Mouse (Mus musculus) layer of hippocampus, adult 18-20 months (tissue): ENCODE data around the gene Adgrg3. TPM values are rescaled to one million over a fixed set of nuclear protein-coding genes. Genes with fewer than 3 reads are reported as not detected.

Experiments used
- DNase-seq, 2 experiments: peaks; one replicate each; pipeline ENCODE4 v3.0.0; 2022; ENCODE audit warnings: low spot score in 2 of 2
- long read RNA-seq: library from polyadenylated mRNA; stranded (forward); transcript quantifications from one replicate; pipeline ENCODE4 v2.0.0, GENCODE M21; 2021
- total RNA-seq, 2 experiments: library from RNA; stranded (reverse); gene quantifications; 2 replicates each; pipeline ENCODE4 v1.2.3; 2021

The Adgrg3 gene
- under 1 TPM in 1 of 2 experiments, not detected in 1; 0.48 TPM for total RNA-seq
- long read RNA-seq, partial matches to known transcripts: 0 of 1 reads
- long read RNA-seq, other reads (novel, unspliced or antisense): 1 of 1 reads

DNA sequence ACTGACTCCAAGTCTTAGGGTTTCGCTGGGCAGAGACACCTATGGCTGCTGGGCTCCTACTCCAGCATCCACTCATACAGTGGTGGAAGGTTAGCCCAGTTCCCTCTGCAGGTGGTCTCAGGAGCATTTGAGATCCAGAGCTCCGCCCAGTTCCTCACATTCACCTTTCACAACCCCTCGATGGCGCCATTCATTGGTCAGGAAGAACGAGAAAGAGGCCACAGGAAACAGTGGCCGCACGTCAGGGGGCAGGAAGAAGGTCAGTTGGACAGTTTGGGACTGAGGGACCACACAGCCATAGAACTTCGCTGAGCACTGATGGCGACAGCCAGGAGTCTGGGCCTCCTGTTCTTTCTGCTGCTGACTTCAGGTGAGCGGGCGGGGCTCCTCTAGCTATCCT, at the start of gene Adgrg3:
TSS of gene Adgrg3 (plus strand) at position 242 of the 400 bp plus-strand sequence.
- no peak for DNase-seq

DNA sequence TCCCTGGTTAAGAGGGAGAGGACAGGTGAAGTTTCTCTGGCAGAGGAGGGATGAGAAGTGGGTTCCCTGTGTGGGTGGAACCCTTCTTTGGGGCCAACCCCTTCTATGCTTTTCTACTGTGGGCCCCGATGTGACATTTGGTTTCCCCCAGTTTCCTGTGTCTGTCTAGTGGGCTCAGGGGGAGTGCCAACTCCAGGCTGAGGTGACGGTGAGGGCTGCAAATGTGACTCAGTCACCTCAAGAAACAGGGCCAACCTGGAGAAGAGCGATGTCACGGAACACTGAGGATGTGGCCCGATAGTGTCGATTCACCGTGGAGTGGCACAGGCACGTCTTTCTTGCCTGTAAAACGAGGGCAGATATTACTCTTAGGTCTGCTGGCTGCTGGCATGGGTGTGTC, 44.2 kb upstream of the Adgrg3 start:
- DNase-seq: no peak

DNA sequence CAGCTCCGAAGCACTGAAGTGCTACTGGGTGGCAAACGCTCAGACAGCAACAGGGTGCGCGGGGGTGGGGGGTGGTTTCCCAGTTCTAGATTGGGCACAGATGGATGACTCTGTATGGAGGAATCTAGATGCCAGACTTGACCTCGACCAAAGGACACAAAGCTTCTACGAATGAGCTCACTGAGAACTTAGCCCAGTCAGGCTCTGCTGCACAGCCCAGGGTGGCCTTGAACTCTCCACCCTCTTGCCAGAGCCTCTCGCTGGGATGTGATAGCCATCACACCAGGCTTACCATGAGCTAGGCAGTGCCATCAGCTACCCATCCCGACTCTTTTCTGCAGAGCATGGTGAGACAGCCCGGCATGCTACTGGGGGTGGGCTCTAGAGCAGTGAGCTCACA, 43.7 kb upstream of the Adgrg3 start:
- DNase-seq: no peak

DNA sequence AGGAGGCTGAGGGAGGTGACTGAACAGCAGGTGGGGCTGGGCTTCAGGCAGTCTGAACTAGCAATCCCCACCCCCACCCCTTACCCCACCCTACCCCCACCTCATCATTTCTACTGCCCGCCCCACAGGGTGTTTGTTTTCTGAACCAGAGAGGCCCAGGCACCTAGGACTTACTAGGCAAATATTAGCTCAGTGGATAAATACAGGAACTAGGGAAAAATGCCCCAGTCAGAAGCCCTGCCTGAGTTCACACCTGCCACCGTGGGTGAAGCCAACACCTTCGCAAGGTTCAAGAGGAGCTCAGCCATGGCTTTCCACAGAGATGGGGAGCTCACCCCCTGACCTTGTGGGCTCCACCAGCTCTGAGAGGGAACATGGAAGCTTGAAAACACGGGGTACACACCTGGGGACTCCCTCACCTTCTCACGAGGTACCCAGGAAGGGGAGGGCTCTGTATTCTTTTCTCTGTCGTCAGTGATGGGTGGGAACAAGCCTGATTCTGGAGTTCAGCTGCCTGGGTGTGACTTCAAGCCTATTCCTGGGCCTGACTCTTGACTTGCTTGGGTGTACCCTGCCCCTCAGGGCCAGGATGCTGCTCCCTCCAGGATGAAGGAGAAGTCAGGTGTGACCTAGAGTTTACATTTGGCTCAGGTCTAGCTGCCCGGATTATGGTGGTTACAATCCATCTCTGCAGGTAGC, 42.9 kb upstream of the Adgrg3 start, which contains the start of gene Adgrg1:
TSS of gene Adgrg1 (plus strand) at position 285 of the 699 bp plus-strand sequence.
- no peak for DNase-seq

DNA sequence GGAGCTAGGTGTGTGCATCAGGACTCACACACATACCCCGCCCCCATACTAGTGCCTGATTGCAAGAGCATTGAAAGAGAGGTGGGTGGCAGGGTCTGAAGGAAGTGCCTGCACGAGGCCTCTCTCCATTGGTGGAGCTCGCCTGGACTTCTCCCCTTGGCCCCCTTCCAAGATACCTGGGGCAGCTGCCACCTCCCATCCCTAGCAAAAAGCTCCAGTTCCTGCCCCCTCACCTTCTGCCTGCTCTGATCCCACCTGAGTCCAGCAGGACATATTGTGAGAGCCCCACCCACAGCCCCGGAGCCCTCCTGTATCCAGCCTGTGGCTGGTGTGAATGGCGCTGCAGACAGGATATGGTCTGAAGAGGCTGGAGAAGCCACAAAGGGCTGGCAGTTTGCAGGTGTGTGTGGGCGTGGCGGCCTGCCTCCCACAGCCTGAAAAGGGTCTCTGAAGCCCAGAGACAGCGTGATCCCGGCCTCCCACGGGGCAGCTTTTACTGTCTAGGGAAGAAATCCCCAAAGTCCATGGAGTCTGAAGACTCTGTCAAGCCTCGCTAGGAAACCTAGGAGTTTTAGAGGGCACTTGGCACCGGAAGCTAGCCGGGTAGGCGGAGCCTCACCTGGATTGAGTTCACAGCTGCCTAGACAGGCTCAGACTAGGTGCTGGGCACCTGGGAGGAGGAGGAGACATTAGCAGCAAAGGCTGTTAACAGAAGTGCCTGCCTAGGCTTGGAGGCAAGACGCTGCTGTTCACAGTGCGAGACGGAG, 40.7 kb upstream of the Adgrg3 start:
- DNase-seq: no peak

DNA sequence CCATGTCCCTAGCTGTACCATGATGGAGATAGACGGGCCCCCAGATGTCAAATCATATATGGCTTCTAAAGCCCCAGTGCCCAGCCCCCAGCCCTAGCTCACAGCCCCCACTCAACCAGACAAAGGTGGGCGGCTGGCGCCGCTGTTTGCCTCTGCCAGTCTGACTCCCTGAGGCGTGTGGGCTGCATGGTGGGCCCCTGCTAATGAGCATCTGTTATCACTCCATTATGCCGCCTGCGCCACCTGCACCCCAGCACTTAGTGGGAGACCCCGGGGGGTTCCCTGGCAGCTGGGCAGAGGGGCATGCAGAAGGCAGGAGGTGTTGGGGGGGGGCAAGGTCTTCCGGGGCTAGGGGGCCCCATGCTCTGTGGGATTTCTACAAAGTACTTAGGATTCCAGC, 39.4 kb upstream of the Adgrg3 start:
- peak in 1 of 2 experiments; percentile 62 for DNase-seq

DNA sequence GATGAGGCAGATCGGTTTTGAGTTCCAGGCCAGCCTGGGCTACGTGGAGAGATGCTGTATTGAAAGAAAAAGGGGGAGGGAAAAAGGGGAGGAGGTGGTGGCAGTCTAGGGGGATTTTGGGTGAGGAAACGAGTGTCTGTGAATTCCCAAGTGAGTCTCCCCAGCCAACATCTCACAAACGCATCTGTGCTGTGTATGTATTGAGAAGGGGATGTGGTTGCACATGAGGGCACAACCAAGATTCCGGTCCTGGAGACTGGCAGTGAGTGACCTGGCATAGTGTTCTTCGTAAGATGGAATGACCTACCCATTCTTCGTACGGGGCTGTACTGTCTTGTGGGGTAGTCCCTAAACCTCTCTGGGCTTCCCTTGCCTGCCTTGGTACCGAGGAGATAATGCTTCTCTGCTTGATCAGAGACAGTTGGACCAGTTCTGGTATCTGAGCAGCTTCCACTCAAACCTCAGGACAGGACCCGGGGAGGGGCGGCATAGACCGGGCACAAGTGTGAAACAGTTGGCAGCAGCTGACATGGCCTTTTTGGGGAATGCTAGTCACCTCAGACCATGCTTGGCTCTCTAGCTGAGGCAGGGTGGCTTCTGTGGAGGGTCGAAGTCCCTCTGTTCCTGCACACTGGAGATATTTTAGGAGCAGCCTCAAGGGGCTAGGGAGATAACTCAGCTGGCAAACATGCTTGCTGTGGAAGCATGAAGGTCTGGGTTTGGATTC, 38.7 kb upstream of the Adgrg3 start:
- no peak for DNase-seq

DNA sequence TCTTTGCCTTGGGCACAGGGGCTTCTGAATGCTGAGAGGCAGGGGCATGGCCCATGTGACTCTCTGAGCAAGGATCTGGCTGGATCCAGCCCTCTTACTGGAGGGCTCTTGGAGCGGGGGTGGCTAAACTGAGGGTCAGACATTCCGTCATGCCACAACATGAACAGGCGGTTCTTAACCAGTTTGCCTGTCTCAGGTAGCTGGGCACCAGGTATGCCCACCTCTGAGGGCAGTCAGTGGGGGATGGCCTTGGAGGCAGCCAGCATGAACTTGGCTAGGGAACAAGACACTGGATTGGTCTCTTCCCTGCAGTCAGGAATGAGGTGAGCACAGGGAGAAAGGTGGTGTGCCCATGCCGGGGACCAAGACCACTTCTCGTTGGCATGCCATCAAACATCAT, 37.3 kb upstream of the Adgrg3 start:
- DNase-seq: no peak

DNA sequence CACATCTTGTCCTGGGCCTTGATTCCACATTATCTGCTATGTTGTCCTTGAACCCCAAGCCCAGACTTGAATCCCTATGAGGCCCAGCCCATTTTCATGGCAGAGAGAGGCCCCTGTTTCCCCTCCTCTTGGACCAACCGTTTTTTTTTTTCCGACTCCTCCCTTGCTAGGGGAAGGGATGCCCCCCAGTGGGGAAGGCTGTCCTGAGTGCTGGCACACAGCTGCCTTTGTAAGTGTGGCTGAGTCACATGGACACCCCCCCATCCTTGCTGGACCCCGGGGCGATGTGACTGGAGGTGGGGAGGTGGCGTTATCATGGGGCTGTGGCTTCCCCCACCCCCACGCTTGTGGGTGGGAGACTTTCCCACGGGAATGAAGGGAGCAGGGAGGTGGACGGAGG, 36.5 kb upstream of the Adgrg3 start:
- DNase-seq: no peak

DNA sequence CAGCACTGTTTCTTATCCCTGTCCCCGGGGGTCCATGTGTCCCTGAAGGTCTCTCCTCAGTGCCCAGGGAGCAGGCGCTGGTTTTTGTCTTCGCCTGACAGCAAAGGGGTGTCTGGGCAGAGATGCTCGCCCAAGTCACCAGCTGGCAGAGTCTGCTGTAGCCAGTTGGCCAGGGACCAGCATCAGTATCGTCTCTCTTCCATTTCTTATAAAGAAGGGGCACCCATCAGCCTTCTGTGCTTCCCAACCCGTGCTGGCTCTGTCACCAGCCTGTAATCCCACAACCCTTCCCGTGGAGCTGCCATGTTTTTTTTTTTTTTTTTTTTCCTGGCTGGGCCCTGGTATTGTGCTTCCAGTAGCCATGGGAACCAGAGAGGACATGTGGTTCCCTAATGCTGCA, 35.6 kb upstream of the Adgrg3 start:
- no peak for DNase-seq

DNA sequence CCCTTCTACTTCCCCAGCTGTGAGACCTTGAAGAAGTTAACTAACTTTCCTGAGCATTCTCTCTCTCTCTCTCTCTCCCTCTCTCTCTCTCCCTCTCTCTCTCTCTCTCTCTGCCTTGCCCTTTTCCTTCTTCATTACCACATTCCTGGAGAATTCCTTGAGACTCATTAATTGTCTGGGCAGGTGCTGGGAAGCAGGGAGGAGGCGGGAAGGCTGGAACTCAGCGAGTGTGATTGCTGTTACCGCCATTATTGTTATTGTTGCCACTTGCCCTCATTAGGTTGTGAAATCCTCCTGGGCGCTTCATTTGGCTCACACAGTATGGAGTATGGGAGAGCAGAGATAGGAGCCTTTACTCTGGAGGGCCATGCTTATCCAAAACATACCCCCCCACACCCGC, 34.3 kb upstream of the Adgrg3 start:
- no peak for DNase-seq

DNA sequence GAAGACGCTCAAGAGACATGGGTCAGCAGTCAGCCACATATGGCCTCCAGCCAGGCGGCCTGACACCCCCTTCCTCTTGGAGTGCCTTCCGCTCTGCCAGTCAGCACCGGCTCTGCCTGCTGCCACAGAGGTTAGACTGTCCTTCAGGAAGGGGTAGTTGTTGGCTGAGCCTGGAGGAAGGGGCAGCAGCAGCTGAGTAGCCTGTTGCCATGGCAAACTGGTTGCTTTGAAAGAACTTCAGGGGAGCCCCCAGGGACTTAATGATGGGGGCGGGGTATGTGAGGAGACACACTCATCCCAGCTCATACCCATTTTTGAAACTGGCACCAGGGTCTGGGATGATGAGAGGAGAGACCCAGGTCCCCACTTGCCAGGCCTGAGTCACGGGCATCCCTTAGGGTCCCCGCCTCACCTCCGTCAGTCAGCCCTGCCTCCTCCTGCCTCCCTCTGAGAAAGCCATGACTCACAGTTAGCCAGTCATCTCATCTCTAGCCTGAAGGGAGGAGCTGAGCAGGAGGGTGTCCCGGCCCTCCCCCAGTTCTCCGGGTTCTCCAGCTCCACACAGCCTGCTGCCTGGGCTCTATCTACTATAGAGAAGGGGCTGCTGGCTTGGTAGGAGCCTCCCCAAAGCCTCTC, 33.5 kb upstream of the Adgrg3 start:
- DNase-seq: peak in 1 of 2 experiments; percentile 53

DNA sequence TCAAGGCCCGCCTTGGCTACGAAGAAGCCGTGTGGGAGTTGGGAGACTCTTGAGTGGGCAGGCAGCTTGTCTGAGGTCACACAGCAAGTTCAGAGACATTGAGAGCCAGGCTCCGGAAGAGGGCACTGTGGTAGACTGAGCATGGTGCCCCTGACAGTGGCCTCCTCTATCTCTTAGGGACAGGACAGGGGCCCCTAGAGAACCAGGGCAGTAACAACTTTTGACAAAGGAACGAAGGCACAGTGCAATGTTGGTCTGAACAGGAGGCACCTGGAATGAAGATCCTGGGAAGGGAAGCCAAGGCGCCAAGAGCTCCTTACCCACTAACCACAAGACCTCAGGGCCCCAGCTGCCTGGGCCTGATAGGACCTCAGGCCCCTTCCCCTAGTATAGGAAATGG, 32.5 kb upstream of the Adgrg3 start:
- DNase-seq: no peak

DNA sequence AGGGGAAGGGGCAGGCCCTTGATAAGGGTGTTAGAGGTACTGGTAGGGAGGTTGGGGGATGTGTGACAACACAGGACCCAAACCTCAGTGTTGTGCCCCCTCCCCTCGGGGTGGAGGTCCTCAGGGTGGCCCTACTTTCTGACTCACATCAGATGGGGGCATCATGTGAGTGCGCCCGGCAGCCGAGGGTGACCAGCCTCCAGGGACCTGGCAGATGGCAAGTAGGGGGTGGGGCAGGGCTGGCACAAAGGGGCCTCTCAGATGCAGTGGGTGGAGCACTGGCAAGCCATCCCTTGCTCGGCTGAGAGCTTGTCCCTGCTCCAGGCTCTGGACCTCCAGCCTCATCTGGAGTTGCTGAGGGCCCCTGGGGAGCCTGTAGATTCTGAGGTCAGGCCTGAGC, 30.8 kb upstream of the Adgrg3 start:
- peak in 1 of 2 experiments; percentile 61 for DNase-seq

DNA sequence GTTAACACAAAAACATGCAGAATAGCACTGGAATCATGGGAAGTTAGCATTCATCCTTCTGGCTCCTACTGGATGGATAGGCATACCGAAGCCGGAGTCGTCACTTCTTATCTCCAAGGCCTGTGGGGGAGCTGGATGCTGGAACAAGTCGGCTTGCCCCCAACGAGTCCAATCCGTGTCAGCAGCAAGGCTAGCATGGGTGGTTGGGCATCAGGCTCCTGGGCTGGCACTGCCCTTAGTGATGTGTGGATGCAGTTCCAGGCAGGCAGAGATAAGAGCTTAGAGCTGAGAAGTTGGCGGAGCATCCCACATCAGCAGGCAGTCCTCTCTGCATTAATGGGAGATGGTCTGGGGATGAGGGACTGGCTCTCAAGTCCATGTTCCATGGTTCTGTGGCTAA, 29.9 kb upstream of the Adgrg3 start:
- no peak for DNase-seq

DNA sequence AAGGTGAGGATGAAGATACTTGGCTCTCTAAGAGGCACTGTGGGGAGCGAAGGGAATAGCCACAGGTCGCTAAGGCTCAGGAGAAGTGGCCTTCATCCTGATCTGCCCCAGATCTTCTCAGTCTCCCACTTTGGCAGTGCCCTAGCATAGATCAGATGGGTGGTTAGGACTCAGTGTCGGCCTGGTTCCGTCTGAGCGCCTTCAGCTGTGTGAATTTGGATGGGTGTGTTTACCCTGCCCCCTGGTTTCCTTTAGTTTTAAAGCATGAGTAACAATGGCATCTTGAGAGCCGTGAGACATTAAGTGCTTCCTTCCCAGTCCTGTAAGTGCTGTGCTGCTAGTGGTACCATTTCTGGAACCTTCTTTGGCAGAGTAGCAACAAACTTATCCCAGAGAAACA, 28.9 kb upstream of the Adgrg3 start:
- DNase-seq: no peak

DNA sequence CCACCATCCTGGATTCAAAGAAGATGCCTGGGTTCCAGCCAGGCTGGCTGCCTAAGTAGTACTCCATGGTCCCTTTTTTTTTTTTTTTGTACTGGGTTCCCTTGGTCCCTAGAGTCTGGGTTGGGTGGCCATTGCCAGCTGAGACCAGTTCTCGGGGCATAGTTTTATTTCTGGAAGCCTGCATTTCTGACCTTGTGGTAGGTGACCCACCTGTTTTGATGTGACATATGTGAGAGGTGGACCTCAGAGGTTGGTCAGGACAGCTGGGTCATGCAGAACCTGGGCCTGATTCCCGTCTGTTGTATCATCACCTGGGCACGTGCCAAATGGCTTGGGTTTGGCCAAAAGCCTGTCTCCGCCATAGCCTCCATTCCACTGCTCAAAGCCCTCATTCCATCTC, 27.8 kb upstream of the Adgrg3 start:
- no peak for DNase-seq

DNA sequence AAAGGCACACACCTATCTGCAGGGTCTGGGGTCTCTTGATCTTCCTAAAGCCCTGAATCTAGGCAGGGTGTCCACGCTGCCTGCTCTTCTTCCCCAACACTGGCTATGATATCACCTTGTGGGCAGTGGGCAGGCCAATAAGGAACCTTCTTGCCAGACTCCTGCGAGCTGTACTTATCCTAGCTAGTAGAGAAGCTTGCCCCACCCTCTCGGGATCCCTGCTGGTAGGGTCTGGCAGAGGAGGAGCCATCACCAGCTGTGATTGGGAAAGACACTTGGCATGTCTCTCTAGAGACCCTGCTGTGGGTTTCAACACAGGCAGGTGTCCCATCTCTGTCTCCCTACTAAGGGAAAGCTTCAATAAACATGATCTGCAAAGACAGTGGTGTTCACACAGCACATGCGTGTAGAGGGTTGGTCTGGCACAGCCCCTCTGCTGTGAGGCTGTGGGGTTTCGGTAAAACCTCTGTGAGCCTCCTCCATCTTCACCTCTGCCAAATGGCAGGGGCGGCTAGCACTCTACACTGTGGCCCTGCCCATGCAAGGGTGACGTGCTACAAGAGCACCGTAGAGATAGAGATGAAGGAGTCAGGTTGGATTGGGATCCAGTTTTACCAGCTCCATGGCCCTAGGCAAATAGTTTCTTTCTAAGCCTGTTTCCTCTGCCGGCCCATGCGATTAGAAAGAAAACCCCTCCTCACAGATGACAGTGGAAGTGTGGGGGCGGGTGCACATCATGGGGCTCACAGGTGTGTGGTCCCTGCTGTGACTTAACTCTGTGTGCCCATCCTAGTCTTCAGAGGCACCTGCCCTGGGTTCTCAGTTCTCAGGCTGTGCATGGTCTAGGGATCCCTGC, 26.7 kb upstream of the Adgrg3 start:
- DNase-seq: no peak

DNA sequence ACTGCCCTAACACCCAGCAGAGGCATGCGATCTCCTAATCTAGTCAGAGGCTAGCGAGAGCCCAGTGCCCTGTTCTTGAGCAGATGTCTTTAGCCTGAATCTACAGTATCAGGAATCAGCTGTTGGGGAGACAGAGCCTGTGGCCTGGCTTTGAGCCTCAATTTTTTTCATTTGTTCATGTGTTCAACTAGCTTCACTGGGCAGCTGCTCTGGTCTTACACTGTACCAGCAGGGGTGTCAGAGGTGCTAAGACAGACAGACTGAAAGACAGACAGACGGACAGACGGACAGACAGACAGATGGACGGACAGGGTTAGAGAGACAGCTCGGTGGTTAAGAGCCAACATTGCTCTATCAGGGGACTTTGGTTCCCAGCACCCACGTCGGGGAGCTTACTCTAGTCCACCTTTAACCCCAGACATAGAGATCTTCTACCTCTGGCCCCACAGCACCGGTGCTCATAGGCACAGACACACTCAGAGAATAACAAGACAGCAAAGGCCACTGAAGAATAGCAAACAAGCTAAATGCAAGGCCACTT, 26.0 kb upstream of the Adgrg3 start:
- no peak for DNase-seq

DNA sequence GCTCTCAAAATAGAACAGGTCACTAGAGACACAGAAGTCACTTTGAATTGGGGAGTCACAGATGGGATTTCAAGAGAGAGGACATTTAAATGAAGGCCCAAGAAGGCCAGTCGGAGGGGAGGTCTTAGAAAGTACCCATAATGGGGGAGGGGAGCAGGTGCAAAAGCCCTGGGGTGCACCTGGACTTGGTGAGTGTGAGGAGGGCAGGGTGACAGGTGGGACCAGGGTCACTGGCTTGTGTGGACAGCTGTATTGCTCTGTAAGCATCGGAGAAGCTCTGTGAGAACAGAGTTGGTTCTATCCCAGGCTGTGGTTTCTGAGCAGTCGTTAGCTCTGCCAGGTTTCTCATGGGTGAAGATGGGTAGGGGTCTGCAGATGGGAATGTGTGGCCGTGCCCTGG, 25.5 kb upstream of the Adgrg3 start:
- DNase-seq: no peak
